Mouse (Mus musculus): Measurements from ENCODE around the gene Rbp3.

DNA sequence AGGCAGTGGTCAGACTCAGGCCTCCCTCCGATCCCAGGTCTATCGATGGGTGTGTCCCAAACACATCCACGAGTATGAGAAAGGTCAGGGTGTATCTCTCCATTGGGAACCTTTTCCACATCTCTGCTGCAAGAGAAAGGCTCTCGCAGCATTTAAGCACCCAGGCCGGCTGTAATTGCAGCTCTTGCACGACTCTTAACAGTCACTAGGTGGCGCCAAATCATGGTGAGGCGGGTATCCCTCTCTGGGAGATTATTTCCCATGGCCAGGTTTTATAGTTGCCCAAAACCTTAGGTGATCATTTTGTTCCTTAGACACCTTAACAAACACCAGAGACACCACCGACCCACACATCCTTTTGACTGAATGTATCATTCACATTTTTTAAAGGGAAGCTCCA, 5.5 kb downstream of the Rbp3 start:
- TF ChIP-seq EP300 (IDR thresholded peaks at IDR 0.05; ENCODE audit: low read depth) (no peak), CTCF (IDR thresholded peaks at IDR 0.05; ENCODE audit: low read depth) (peak; percentile 77)

Data from liver, embryonic 14.5 days (tissue).